Mouse (Mus musculus) telencephalon, adult 2 months (tissue): ENCODE results near the gene Fasl.

Experiments used
- DNase-seq: peaks from one replicate; pipeline ENCODE4 v3.0.0-alpha.2; 2011; ENCODE audit warnings: low read depth, low spot score

The Fasl gene

DNA sequence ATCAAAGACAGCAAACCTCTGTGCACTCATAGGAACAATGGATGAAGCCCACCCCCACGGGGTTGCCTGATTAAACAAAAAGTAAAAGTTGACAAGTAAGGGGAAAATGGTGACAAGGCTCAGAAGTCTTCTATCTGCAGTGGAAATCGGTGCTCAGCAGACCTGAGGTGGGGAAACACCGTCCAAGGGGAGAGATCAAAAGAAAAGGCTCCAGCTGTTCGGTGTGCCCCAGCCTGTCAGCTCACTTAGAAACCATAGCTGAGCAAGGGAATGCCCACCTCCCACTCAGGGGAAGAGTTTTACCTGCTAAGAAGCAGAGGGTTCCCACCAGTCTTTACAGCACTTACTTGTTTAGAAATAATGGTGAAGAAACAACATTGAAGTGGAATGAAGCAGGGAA, 26.7 kb downstream of the Fasl start:
- no peak for DNase-seq

DNA sequence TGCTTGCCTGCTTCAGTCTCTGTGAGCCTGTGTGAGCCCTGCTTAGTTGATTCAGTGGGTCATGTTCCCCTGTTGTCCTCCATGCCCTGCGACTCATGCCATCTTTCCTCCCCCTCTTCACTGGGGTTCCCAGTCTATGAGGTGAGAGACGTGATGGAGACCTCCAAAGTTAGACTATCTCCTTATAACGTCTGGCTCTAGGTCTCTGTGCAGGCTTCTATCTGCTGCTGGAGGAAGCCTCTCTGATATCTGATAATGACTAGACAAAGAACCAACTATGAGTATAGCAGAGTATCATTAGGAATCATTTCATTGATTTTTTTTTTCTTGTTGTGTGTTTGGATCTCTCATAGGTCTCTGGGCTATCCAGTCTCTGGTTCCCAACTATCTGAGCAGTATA, 31.7 kb downstream of the Fasl start:
- no peak for DNase-seq

DNA sequence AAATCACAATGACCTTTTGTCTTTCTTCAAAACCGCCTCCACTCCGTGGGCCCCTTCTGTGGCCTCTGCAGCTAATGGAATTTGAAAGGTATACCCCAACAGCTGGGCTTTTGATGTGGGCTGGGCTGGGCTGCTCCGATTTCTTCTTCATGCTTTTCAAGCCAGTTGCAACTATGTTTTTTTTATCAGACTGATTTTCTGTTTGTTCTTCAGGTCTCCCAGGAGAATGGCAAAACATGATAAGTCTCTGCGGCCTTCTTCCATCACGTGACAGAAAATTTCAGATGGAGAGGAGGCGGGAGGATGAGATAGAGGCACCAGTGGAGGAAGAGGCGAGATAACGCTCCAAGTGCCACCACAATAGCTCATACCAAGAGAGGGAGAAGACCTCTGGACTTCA, 37.0 kb downstream of the Fasl start:
- no peak for DNase-seq

DNA sequence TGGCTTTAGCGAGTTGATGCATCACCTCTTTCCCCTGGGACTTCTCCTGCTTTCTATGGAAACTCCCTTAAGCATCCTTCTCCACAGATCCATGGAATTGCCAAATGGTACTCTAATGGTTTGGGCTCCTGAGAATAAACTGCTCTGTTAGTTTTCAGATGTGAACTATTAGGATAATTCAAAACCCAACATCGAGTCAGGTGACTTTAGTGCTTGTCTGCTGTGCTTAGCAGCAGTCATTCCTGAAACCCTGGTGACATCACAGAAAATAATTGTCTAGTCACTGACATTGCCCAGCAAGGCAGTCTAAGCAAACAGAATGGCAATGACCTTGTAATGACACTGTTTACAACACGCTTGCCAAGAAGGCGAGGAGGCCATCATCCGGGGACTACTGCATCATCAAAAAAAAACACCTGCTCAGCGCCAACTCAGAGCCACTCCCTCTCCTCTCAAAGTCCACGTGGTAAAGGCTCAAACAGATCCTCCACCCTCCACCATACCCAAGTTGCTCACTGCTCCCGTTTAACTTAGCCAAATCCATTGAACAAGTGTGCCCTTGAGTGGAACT, 37.7 kb downstream of the Fasl start:
- no peak for DNase-seq

DNA sequence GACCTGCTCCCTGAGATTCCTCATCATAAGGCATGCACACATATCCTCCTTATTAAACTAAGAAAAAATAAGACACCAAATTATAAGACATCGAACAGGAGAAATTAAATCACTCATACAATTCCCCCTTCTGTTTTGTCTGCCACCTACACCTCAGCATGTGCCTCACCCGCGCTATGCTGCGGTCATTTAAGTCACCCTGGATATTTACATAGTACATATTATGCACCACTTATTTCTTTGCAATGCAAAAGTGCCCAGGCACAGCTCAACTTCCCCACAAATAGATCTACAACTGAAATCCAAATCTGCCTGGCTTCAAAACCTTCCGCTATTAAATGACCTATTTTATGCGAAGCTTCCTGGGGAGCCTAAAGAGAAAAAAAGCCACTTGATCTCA, 39.6 kb downstream of the Fasl start:
- DNase-seq: no peak

DNA sequence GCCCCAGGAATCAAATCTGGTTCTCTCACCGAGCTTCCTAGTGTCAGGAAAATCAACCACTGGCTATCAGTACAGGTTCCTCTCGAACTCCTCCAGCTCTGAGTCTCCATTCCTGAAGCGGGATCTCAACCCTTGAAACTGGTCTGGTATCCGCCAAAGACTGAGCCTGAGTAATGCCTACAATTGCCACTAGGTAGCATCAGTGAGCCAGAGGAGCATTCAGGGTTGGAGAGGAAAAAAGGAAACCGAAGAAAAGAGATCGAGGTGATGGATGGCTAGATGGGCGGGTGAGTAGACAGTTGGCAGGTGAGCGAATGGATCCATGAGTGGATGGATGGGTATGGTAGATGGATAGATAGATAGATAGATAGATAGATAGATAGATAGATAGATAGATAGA, 40.2 kb downstream of the Fasl start:
- DNase-seq: no peak

DNA sequence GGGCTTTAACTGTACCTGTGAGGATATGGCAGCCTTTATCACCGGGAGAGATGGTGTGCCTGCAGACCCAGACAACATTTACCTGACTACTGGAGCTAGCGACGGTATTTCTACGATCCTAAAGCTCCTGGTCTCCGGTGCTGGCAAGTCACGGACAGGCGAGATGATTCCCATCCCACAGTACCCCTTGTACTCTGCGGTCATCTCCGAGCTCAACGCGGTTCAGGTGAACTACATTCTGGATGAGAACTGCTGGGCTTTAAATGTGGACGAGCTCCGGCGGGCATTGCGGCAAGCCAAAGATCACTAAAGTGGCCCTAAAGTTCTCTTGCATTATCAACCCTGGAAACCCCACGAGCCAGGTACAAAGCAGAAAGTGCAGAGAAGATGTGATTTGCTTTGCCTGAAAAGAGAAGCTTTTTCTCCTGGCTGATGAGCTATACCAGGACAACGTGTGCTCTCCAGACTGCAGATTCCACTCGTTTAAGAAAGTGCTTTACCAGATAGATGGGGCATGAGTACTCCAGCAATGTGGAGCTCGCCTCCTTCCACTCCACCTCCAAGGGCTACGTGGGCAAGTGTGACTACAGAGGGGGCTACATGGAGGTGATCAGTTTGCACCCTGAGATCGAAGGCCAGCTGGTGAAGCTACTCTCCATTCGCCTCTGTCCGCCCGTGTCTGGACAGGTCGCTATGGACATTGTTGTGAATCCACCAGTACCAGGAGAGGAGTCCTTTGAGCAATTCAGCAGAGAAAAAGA, 41.6 kb downstream of the Fasl start:
- DNase-seq: no peak

DNA sequence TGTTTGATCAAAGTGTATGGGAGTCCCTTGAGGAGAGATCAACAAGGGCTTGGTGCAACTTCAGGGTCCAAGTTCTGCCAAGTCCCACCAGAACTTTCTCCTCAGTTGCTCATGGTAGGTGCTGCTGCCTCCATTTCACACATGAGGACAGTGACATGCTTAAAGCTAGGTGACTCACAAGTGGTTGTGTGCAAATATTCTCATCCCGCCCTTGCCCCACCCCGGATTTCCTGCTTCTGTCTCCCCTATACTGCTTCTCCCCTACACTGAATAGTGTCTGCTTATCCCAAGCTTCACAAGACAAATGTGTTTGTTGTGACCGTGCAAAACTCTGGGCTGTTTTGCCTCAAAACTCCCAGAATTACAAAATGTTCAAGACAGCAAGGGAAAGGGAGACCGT, 43.4 kb downstream of the Fasl start:
- no peak for DNase-seq

DNA sequence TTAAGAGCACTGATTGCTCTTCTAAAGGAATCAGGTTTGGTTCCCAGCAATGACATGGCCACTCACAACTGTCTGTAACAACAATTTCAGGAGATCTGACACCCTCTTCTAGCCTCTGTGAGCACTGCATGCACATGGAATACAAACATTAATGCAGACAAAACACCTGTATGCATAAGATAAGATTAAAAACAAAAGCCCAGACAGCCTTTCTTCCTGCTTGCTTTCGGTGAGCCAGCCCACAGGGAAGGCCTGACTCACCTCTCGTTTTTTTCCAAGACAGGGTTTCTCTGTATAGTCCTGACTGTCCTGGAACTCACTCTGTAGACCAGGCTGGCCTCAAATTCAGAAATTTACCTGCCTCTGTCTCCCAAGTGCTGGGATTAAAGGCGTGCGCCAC, 44.1 kb downstream of the Fasl start:
- DNase-seq: no peak

DNA sequence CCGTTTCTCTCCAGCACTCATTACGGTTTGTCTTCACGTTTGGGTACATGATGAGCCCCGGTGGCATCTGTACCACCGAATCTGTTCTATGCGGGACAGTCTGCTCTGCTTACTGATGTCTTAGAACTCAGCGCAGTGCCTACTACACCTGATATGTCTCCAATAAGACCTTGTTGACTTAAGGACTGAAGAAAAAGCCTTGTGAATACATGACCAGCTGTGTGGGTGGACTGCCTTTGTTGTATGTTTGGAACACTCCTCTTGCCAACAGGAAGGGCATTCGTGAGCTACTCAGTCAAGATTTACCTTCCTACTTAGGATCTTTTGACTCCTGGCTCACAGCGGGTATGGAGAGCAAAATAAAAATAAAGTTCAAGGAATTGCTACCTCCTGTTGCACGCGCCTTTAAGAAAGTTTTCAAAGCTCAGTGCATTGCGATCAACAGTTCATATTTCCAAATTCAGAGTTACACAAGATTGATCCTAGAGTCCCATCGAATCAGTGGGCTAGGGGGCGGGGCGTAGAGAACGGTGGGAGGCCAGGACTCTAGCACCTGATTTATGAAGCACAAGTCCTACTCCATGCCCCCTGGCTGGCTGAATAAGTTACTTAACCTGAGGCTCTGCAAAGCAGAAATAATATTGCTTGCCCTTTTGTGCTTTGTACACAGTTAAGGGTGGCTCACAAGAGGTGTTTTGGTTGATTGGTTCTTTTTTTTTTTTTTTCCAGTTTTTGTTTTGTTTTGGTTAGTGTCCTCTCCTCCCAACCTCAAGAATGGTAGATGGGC, 45.6 kb downstream of the Fasl start:
- DNase-seq: no peak

DNA sequence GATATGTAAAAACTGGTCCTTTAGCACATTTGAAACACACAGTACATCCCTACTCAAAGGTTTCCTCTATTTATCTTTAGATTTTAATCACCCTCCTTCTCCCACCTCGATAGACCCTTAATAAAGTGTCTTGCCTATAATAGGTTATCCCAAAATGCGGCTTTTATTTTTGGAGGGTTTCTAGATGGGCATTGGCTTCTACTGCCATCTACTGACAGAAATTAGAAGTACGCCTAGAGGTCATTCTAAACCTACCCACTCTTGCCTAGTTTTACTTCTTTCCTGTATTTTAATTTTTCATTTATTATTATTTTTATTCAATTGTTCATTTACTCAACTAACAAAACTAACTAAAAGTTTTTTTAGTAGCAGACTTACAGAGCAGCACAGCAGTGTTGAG, 51.4 kb downstream of the Fasl start:
- no peak for DNase-seq

DNA sequence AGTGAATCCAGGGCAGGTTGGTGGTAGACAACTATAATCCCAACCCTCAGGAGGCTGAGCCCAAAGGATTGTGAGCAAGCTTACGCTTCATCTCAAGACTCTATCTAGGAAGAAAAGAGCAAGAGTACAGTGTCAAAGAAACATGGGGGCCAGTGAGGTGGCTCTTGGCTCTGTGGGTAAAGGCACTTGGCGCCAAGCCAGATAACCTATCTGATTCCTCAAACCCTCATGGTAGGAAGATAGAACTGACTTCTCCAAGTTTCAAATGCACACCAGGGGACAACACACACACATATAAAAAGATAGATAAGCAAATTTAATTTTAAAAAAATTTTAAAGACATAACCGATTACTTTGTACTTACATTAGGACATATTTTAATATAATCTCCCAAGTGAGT, 52.0 kb downstream of the Fasl start:
- DNase-seq: no peak

DNA sequence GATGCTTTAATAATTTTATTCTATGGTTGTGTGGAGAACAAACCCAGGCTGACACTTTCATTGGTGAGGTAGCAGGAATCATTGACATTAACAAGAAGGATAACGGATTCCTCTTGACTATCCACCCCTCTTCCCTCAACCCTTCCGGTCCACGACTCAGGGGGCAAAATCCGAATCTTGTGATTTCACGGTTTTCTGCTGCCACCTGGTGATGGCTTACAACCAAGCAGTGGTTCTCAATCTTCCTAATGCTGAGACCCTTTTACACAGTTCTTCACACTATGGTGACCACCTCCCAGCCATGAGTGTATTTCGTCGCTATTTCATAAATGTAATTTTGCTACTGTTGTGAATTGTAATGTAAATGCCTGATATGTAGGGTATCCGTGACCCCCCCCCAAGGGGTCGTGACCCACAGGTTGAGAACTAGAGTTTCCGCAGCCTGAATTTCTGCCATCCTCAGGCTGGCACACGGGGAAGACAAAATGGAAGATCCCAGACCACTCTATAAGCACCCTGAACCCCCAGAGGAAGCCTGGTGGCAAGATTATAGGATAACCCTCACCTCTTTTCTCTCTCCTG, 52.7 kb downstream of the Fasl start:
- no peak for DNase-seq

DNA sequence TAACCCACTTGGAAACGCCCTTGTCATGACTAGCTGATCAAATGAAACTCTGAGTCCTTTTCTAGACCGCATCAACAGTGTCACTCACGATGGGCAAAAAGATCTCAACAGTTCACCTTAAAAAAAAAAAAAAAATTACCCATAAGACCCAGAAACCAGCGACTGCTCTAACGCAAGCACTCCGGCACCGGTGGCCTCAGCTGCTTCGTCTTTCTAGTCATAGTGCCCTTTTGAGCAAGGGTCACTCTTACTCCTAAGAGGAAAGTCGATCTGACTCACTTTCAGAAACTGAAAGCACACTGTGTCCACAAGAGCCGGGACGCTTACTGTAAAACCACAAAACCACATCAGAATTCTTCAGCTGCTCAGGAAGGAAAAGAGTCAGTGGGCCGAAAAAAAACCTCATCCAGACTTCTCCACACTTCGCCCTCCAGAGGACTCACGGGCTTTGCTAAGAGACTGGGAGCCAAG, 53.5 kb downstream of the Fasl start:
- no peak for DNase-seq

DNA sequence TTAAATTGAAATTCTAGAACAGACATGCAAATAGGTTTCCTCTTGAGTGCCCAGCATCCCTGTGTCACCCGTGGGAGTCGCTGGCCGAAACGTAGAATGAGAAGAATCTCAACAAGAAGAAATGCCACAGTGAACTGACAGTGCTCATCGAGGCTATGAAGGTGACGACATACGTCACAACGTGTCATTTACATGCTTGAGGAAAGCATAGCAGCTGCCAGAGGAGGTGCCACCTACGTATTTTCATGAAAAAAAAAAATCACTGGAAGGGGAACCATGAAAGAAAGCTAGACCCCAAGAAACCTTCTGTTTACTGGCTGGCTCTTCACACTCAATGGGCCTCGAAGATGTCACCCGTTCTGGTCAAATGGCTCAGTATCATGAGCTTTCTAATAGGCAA, 54.0 kb downstream of the Fasl start:
- no peak for DNase-seq
